Mouse (Mus musculus) heart, postnatal 0 days (tissue): ENCODE measurements around the gene Vwde. TPM values are rescaled to one million over a fixed set of nuclear protein-coding genes. Genes with fewer than 3 reads are reported as not detected.

ENCODE experiments used
- ATAC-seq: fragments of 200-750 bp; cut with Nextera tagmentation; 2 replicates; pipeline ENCODE4 v1.8.0; 2017; ENCODE audit warnings: low read depth, moderate number of reproducible peaks, moderate library complexity; ENCODE audit not compliant: insufficient read depth
- DNase-seq: peaks from one replicate; pipeline ENCODE4 v3.0.0-alpha.2; 2016; ENCODE audit warnings: low spot score
- H3K27ac ChIP-seq: fragments of 300-500 bp; sonication (generic); 2 replicates; pipeline ENCODE4 v1.5.1; 2014; ENCODE audit warnings: low read depth, mild to moderate bottlenecking
- H3K27me3 ChIP-seq: fragments of 300-500 bp; sonication (generic); 2 replicates; pipeline ENCODE4 v1.6.1; 2014; ENCODE audit warnings: low read length, mixed read lengths; ENCODE audit not compliant: control insufficient read depth, insufficient read depth
- H3K36me3 ChIP-seq: fragments of 300-500 bp; sonication (generic); replicated peaks from 2 replicates; pipeline ENCODE4 v1.6.1; 2014; ENCODE audit warnings: low read length, mixed read lengths; ENCODE audit not compliant: control insufficient read depth, insufficient read depth
- H3K4me1 ChIP-seq: fragments of 300-500 bp; sonication (generic); 2 replicates; pipeline ENCODE4 v1.6.1; 2014; ENCODE audit warnings: antibody characterized with exemption; ENCODE audit not compliant: control insufficient read depth, insufficient read depth
- H3K4me2 ChIP-seq: fragments of 300-500 bp; sonication (generic); 2 replicates; pipeline ENCODE4 v1.6.1; 2014; ENCODE audit warnings: low read depth, mild to moderate bottlenecking, low read length, moderate library complexity
- H3K4me3 ChIP-seq: fragments of 300-500 bp; sonication (generic); 2 replicates; pipeline ENCODE4 v1.5.1; 2014; ENCODE audit warnings: low read depth, low read length
- H3K9ac ChIP-seq: fragments of 300-500 bp; sonication (generic); replicated peaks from 2 replicates; pipeline ENCODE4 v1.6.1; 2014; ENCODE audit warnings: low read depth, low read length, mixed read lengths
- H3K9me3 ChIP-seq: fragments of 300-500 bp; sonication (generic); replicated peaks from 2 replicates; pipeline ENCODE4 v1.6.1; 2016; ENCODE audit warnings: low read length; ENCODE audit not compliant: control insufficient read depth
- CTCF ChIP-seq: IDR thresholded peaks from 2 replicates; pipeline ENCODE4 v1.5.1; 2016; ENCODE audit warnings: antibody characterized with exemption, control low read depth, low read depth
- EP300 ChIP-seq: IDR thresholded peaks from 2 replicates; pipeline ENCODE4 v1.6.1; 2016; ENCODE audit warnings: antibody characterized with exemption, low read depth
- WGBS: fragments of 180-500 bp; shearing (Covaris S2); extraction: QIAGEN DNeasy Blood & Tissue Kit; methylation state at CpG from one replicate; pipeline ENCODE4 v1.1.7; 2014; 5-methylcytosine and 5-hydroxymethylcytosine counted together
- polyA plus RNA-seq: library from polyadenylated mRNA; unstranded; fragments of >200 nt; fragmentation: Nextera tagmentation; extraction: Ambion mirVana; gene quantifications from 2 replicates; pipeline ENCODE4 v1.2.1, GENCODE M21; 2015
- total RNA-seq: library from RNA; depleted of rRNA; stranded (reverse); fragments of >200 nt; gene quantifications from 2 replicates; pipeline ENCODE4 v1.2.3, GENCODE M21; 2014; ENCODE audit warnings: low replicate concordance

The Vwde gene
- total and polyA plus RNA-seq, 2 experiments from 2014 or later = not detected

DNA sequence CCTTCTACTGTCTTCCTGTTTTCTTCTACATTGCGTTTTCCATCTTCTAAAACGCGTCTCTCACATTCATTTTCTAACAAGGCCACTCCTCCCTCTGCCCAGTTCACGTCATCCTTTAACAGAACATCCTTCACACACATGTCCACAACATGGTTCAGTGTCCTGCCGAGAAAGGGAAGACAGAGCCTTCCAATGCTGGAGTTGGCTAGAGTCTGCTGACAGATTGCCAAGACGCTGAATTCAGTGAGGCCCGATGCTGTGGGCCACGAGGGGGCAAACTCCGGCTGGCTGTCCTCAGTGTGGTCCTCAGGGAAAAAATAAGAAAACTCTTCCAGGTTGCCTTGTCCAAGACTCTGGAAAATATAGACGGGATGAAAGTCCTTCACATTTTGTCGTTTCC, 37.9 kb downstream of the Vwde start:
- no peak for TF ChIP-seq EP300
- TF ChIP-seq CTCF = no peak
- Histone ChIP-seq H3K4me3 (no peak overlapping the region), H3K9me3 (no peaks in the 10 kb centered on the region), H3K36me3 (no peaks in the 10 kb centered on the region), H3K27me3 (no peaks in the 10 kb centered on the region), H3K9ac (no peak overlapping the region), H3K4me1 (no peaks in the 10 kb centered on the region), H3K4me2 (no peak overlapping the region), H3K27ac (no peak overlapping the region)
- 79% methylated on average over 11 of the region's 11 CpGs for WGBS
- ATAC-seq (no peak), DNase-seq (no peak)

DNA sequence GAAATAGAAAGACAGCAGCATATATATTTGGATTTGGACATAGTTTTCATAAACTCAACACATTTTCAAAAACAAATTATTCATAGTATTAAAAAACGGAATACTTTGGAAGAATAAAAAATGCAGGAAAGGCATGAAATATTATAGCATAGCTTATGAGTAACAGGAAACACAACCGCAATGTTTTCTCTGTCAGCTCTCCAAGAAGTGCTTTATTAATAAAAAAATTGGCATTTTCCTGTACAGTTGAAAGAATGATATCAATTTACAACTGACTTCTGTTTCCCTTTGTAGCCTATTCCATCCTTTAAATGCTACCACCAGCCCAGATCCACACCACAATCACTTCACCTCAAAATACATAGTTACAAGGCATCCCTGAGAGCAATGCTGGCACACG, 44.7 kb downstream of the Vwde start:
- DNase-seq (no peak), ATAC-seq (no peak)
- H3K27me3 ChIP-seq = no peaks in the 10 kb centered on the region
- no peaks in the 10 kb centered on the region for H3K36me3 ChIP-seq
- WGBS = 66% methylated on average over 3 of the region's 3 CpGs
- TF ChIP-seq EP300 = no peak
- no peak overlapping the region for H3K4me3 ChIP-seq
- H3K9ac ChIP-seq = no peak overlapping the region
- no peaks in the 10 kb centered on the region for H3K4me1 ChIP-seq
- H3K9me3 ChIP-seq = no peaks in the 10 kb centered on the region
- no peak overlapping the region for H3K4me2 ChIP-seq
- H3K27ac ChIP-seq = no peak overlapping the region

- Histone ChIP-seq H3K36me3 (no peaks in the 10 kb centered on the region), H3K4me1 (no peaks in the 10 kb centered on the region), H3K27me3 (no peaks in the 10 kb centered on the region), H3K27ac (no peak overlapping the region), H3K9me3 (no peaks in the 10 kb centered on the region), H3K4me2 (no peak overlapping the region), H3K9ac (no peak overlapping the region), H3K4me3 (no peak overlapping the region)
- TF ChIP-seq CTCF = no peak
- no peak for TF ChIP-seq EP300
- 48% methylated on average over 3 of the region's 3 CpGs for WGBS
- DNase-seq (no peak), ATAC-seq (no peak)
Observed at GRCm38 (mm10) chr6:13169459-13170150, 55.2 kb downstream of the Vwde start.

DNA sequence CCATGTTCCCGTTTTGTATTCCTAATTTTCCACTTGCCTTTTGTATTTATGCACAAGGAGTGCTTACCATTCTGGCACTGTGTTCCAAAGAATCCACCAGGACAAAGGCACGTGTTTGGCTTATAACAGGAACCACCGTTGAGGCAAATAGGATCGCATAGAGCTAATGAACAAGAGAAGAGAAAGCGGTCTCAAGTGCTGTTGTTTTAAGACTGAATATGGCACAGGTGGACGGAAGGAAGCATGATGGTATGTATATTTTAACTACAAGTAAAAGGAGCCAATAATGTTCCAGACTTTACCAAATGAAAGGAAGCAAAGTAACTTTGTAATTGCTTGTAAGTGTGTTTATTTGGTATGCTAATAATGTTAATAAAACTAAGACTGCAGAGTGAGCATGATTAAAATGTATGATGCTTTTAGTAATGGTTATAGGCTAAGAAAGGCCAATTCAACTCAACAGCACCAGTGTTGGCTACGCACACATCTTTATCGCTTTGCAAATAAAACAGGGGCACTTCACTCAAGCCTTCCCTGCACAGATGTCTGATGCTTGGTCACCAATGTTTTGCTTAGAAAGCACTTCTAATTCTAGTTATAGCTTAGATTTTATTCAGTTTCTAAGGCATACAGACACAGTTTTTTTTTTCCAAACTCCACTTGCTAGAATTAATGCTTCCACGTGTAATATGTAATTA, 58.4 kb downstream of the Vwde start:
- H3K4me1 ChIP-seq = no peaks in the 10 kb centered on the region
- TF ChIP-seq CTCF (no peak), EP300 (no peak)
- no peaks in the 10 kb centered on the region for H3K27me3 ChIP-seq
- no peak overlapping the region for H3K9ac ChIP-seq
- H3K36me3 ChIP-seq = no peaks in the 10 kb centered on the region
- no peak overlapping the region for H3K4me3 ChIP-seq
- ATAC-seq (no peak), DNase-seq (no peak)
- no peak overlapping the region for H3K27ac ChIP-seq
- no peak overlapping the region for H3K4me2 ChIP-seq
- WGBS = 78% methylated on average over 9 of the region's 9 CpGs
- no peaks in the 10 kb centered on the region for H3K9me3 ChIP-seq

- ATAC-seq = no peak
- Histone ChIP-seq H3K27me3 (no peaks in the 10 kb centered on the region), H3K27ac (no peak overlapping the region), H3K9ac (no peak overlapping the region), H3K4me1 (no peaks in the 10 kb centered on the region), H3K9me3 (no peaks in the 10 kb centered on the region), H3K4me2 (no peak overlapping the region), H3K36me3 (no peaks in the 10 kb centered on the region), H3K4me3 (no peak overlapping the region)
- TF ChIP-seq CTCF = peak; percentile 42
- no peak for TF ChIP-seq EP300
- WGBS = 91% methylated on average over 2 of the region's 2 CpGs
- DNase-seq = no peak
Observed at GRCm38 (mm10) chr6:13159437-13159836, 65.3 kb downstream of the Vwde start.
